Mouse (Mus musculus) splenic B cell, adult 2 months (primary cell): Measurements from ENCODE around the gene 1700028K03Rik.

Experiments used
- DNase-seq: peaks from one replicate; pipeline ENCODE4 v3.0.0-alpha.2; 2011; ENCODE audit warnings: low read depth, low spot score
- H3K27me3 ChIP-seq: 2 replicates; pipeline ENCODE4 v1.6.1; 2012; ENCODE audit warnings: mild to moderate bottlenecking, low read length, moderate library complexity, mixed read lengths; ENCODE audit not compliant: control insufficient read depth, poor library complexity, insufficient read depth, severe bottlenecking
- H3K36me3 ChIP-seq: 2 replicates; pipeline ENCODE4 v1.6.1; 2012; ENCODE audit warnings: mild to moderate bottlenecking, low read length, moderate library complexity, mixed read lengths; ENCODE audit not compliant: control insufficient read depth, poor library complexity, insufficient read depth, severe bottlenecking

1700028K03Rik gene

GRCm38 (mm10) chr5:107534581-107534980, at the start of gene 1700028K03Rik:
1700028K03Rik (plus strand) TSS chr5:107534709.
- peak; percentile 3 for DNase-seq
- Histone ChIP-seq H3K36me3 (no peaks in the 10 kb centered on the region), H3K27me3 (no peaks in the 10 kb centered on the region)

- Histone ChIP-seq H3K27me3 (no peaks in the 10 kb centered on the region), H3K36me3 (no peaks in the 10 kb centered on the region)
- DNase-seq: no peak
These were observed 45.5 kb upstream of the 1700028K03Rik start for GRCm38 (mm10) chr5:107488996-107489395.

GRCm38 (mm10) chr5:107491036-107491435, 43.5 kb upstream of the 1700028K03Rik start:
- H3K27me3 ChIP-seq: no peaks in the 10 kb centered on the region
- H3K36me3 ChIP-seq: no peaks in the 10 kb centered on the region
- no peak for DNase-seq

GRCm38 (mm10) chr5:107492471-107492870, 42.0 kb upstream of the 1700028K03Rik start:
- Histone ChIP-seq H3K27me3 (no peaks in the 10 kb centered on the region), H3K36me3 (no peaks in the 10 kb centered on the region)
- DNase-seq: no peak

- H3K36me3 ChIP-seq: no peaks in the 10 kb centered on the region
- peak; percentile 18 for DNase-seq
- no peaks in the 10 kb centered on the region for H3K27me3 ChIP-seq
These were observed 39.8 kb upstream of the 1700028K03Rik start for GRCm38 (mm10) chr5:107494759-107495158.

- Histone ChIP-seq H3K27me3 (no peaks in the 10 kb centered on the region), H3K36me3 (no peaks in the 10 kb centered on the region)
- no peak for DNase-seq
These were observed 38.5 kb upstream of the 1700028K03Rik start for GRCm38 (mm10) chr5:107496047-107496446.

GRCm38 (mm10) chr5:107497519-107498501, 36.7 kb upstream of the 1700028K03Rik start:
- no peaks in the 10 kb centered on the region for H3K27me3 ChIP-seq
- no peaks in the 10 kb centered on the region for H3K36me3 ChIP-seq
- peak; percentile 48 for DNase-seq

GRCm38 (mm10) chr5:107498806-107499310, 35.7 kb upstream of the 1700028K03Rik start:
- DNase-seq: peak; percentile 16
- no peaks in the 10 kb centered on the region for H3K27me3 ChIP-seq
- no peaks in the 10 kb centered on the region for H3K36me3 ChIP-seq

- no peak for DNase-seq
- Histone ChIP-seq H3K27me3 (no peaks in the 10 kb centered on the region), H3K36me3 (no peaks in the 10 kb centered on the region)
These were observed 34.5 kb upstream of the 1700028K03Rik start for GRCm38 (mm10) chr5:107499891-107500535.

GRCm38 (mm10) chr5:107500741-107501140, 33.8 kb upstream of the 1700028K03Rik start:
- DNase-seq: no peak
- H3K36me3 ChIP-seq: no peaks in the 10 kb centered on the region
- H3K27me3 ChIP-seq: no peaks in the 10 kb centered on the region

GRCm38 (mm10) chr5:107507321-107507720, 27.2 kb upstream of the 1700028K03Rik start, which contains the start of gene Gm42669:
Gm42669 (plus strand) TSS chr5:107507621.
- DNase-seq: no peak
- Histone ChIP-seq H3K27me3 (no peaks in the 10 kb centered on the region), H3K36me3 (no peaks in the 10 kb centered on the region)

- no peak for DNase-seq
- Histone ChIP-seq H3K36me3 (no peaks in the 10 kb centered on the region), H3K27me3 (no peaks in the 10 kb centered on the region)
These were observed 24.0 kb upstream of the 1700028K03Rik start for GRCm38 (mm10) chr5:107510503-107510902.

GRCm38 (mm10) chr5:107511326-107511725, 23.2 kb upstream of the 1700028K03Rik start:
- DNase-seq: no peak
- no peaks in the 10 kb centered on the region for H3K27me3 ChIP-seq
- no peaks in the 10 kb centered on the region for H3K36me3 ChIP-seq

- no peaks in the 10 kb centered on the region for H3K36me3 ChIP-seq
- no peaks in the 10 kb centered on the region for H3K27me3 ChIP-seq
- peak; percentile 85 for DNase-seq
These were observed 20.9 kb upstream of the 1700028K03Rik start for GRCm38 (mm10) chr5:107513583-107513982.

- Histone ChIP-seq H3K27me3 (no peaks in the 10 kb centered on the region), H3K36me3 (no peaks in the 10 kb centered on the region)
- no peak for DNase-seq
These were observed 19.1 kb upstream of the 1700028K03Rik start for GRCm38 (mm10) chr5:107515453-107515852.
